Mouse (Mus musculus) liver, postnatal 0 days (tissue): Measurements from ENCODE around the gene Det1.

Experiments
- CTCF ChIP-seq: sonication (generic); IDR thresholded peaks from 2 replicates; pipeline ENCODE4 v1.5.1; 2016; ENCODE audit warnings: antibody characterized with exemption, low read depth
- EP300 ChIP-seq: IDR thresholded peaks from 2 replicates; pipeline ENCODE4 v1.6.1; 2016; ENCODE audit warnings: antibody characterized with exemption, low read depth, mild to moderate bottlenecking

GRCm38 (mm10) chr7:78883726-78884060, 36.6 kb upstream of the Det1 start:
- TF ChIP-seq CTCF (no peak), EP300 (no peak)
